Mouse (Mus musculus): Measurements from ENCODE around the gene Zfp865.

DNA sequence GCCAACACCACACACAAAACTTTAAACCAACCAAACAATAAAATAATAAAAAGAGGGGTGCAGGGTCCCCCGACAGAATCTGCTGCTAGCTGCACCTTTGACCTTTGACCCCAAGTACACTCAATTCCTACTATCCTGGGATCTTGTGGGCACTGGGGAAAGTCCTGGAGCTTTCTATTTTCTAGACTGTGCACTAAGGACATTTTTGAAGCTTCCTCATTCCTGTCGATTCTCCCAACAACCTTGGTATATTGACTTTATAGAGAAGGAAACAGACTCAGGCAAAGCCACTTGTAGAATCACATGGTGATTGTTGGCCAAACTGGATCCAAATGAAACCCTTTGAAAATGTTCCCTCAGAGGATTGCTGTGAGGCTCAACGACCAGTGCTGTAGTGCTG lies 4.1 kb upstream of the Zfp865 start:
- TF ChIP-seq CTCF (IDR thresholded peaks at IDR 0.05; ENCODE audit: insufficient read depth, low read length) (no peak), POLR2A (IDR thresholded peaks at IDR 0.05; ENCODE audit: borderline replicate concordance, extremely low read depth, low read depth, low read length) (no peak)
